Mouse (Mus musculus): ENCODE results near the gene Rfc4.

Rfc4 gene

DNA sequence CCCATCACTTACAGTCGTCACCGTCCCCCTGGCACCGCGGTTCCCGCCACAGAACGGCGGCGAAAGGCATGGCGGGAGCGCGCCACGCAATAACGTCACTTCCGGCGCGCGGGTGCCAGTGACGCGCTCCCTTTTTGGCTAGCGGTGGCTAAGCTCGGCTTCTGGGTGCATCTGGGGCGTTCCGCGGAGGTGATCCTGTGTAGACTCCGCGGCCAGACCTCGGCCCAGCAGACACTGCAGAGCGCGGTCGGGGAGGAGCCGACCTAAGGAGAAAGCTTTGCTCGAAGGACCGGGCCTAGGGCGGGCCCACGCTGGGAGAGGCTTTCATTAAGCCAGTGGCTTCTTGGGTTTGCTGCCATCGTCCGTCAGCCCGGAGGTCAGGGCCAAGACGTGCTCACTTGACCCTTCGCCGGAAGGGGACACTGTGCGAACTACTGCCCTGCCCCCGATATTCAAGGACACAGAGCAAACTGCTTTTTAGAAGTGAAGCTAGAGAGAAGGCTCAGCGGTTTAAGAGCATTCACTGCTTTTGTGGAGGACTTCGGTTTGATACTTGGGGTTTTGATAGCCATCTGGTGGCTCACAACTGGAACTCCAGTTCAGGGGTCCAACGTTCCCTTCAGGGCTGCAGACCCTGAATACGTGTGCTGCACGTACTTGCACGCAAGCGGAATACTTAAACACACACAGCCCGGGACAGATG, at the start of gene Rfc4:
Gene Rfc4 (minus strand): TSS at position 65 of the 703 bp plus-strand sequence.
- in situ Hi-C loops (cut with MboI, MseI): no loop called here

GRCm38 (mm10) chr16:23175956-23176355, 48.4 kb upstream of the Rfc4 start:
- in situ Hi-C loops (cut with MboI, MseI): loop anchor here (5.0 kb wide), 1 partner anchor 51 kb away; no protein-coding TSS in a partner anchor

- in situ Hi-C loops (cut with MboI, MseI): loop anchor here (5.0 kb wide), 3 partner anchors 52 to 97 kb away; no protein-coding TSS in a partner anchor
Observed at GRCm38 (mm10) chr16:23174855-23175254, 47.3 kb upstream of the Rfc4 start.

DNA sequence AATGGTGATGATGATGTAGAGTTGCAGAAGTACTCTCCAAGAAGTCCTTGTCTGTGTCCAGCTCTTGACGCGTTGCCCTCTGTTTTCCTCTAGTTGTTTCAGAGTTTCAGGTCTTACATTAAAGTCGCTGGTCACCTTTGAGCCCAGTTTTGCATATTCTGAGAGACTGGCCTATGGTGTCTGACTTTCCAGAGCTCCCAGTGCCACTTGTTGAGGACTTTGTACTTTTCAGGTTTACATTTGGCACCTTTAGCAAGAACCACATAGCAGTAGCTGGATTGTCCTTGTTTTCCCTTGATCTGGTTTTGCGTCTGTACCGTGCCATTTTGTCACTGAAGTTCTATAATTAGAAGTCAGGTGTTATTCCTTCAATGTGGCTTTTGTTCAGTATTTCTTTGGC, 46.4 kb upstream of the Rfc4 start:
- in situ Hi-C loops (cut with MboI, MseI): loop anchor here (5.0 kb wide), 2 partner anchors 62 to 98 kb away; no protein-coding TSS in a partner anchor

DNA sequence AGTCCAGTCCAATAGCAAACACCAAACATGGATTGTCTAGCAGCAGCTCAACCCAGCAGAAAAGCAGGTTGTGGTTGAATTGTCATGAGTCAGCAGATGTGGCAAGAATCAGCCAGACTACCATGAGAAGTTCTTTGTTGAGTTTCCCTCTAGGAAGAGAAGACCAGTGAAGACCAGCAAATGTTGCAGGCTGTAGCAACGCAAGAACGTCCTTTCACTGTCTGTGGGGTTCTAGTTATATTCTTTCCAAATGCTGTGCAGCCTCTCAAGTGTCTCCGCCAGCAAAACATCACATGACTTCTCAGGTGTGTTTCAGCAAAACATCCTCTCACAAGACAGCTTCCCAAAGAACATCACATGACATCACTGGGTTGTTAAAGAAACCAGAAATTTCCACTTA, 43.3 kb upstream of the Rfc4 start:
- in situ Hi-C loops (cut with MboI, MseI): loop anchor here (5.0 kb wide), 2 partner anchors 59 to 101 kb away; no protein-coding TSS in a partner anchor

- in situ Hi-C loops (cut with MboI, MseI): loop anchor here (10.0 kb wide), 1 partner anchor 238 kb away; no protein-coding TSS in a partner anchor
Observed at GRCm38 (mm10) chr16:23167079-23167478, 39.5 kb upstream of the Rfc4 start.

DNA sequence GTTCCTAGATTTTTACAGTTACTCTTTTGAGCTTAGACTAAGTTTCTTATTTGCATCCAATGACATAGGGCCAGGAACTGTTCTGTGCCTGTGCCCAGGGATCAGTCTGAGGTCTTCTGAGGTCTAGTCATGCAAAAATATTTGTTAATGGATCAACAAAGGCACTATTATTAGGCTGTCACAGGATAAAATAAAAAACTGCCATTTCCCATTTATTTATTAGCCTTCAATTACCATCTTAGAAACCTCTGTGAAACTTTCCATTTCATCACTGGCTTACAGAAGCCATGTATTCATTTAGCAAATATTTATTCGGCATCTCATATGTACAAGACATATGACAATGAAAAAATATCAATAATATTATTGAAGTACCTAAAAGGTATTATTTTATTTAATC, 39.1 kb upstream of the Rfc4 start:
- in situ Hi-C loops (cut with MboI, MseI): loop anchor here (10.0 kb wide), 1 partner anchor 238 kb away; no protein-coding TSS in a partner anchor

DNA sequence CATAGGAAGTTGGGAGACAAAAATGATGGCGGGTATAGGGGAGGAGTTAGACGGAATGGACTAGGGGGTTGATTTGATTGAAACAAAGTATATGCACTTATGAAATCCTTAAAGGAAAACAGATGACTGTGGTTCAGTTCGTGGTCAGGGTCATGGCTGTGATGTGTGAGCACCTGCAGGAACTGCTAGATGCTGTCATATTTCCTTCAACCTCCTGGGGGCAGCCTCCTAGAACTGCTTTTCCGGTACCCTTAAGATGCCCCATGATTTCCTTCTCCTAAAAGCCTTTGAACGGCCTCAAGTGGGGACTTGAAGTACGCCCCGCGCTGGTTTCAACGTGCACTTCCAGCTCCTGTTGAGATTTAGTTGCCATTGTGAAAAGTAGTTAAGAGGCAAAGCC, 37.9 kb upstream of the Rfc4 start:
- in situ Hi-C loops (cut with MboI, MseI): loop anchor here (10.0 kb wide), 1 partner anchor 239 kb away; no protein-coding TSS in a partner anchor

DNA sequence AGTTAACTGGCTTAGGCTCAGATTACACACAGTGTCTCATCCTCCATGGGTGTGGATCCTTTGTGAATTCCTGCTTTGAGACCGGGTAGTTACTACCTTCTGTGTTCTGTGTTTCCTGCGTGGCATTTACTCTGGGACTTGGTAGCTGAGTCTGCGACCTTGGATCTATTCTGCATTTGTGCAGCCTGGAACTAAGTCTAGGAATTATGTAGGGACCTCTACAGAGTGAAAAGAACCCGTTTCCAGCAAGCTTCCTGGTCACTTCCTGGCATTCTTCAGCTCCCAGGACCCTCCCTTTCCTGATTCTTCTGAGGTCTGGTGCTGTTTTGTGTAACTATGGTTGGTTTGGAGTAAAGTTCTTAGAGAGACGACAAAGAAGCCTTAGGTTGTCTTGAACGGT, 36.9 kb upstream of the Rfc4 start:
- in situ Hi-C loops (cut with MboI, MseI): loop anchor here (10.0 kb wide), 1 partner anchor 240 kb away; no protein-coding TSS in a partner anchor

DNA sequence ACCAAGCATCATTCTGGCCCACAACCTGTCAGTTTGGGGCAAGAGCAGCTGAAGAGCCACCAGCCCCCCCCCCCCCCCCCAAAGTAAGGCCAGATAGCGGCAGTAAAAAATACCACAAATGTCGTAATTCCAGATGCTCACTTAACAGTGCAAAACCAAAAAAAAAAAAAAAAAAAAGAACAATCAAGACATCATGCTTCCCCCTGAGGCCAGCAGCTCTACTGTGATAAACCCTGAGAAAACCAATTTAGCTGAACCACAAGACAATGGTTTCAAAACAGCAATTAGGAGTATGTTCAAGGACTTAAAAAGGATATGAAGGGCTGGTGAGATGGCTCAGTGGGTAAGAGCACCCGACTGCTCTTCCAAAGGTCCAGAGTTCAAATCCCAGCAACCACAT, 34.6 kb upstream of the Rfc4 start:
- in situ Hi-C loops (cut with MboI, MseI): loop anchor here (10.0 kb wide), 1 partner anchor 243 kb away; no protein-coding TSS in a partner anchor

DNA sequence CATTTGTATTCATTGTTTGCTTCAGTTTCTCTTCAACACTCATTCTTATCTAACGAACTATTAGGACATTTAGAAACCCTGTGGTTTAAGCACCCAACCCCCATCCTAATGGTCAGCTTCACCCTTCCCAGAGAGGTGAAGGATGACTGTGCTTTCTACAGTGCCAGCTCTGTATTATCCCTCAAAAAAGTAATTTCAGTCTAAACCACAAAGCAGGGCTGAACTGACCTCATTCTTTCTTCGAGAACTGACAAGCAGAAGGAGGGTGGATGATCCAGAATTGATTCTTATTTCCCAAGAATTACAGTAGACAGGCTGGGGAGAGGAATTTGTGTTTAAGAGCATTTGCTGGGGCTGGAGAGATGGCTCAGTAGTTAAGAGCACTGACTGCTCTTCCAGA, 32.2 kb upstream of the Rfc4 start:
- in situ Hi-C loops (cut with MboI, MseI): loop anchor here (10.0 kb wide), 2 partner anchors 245 to 1795 kb away; no protein-coding TSS in a partner anchor

DNA sequence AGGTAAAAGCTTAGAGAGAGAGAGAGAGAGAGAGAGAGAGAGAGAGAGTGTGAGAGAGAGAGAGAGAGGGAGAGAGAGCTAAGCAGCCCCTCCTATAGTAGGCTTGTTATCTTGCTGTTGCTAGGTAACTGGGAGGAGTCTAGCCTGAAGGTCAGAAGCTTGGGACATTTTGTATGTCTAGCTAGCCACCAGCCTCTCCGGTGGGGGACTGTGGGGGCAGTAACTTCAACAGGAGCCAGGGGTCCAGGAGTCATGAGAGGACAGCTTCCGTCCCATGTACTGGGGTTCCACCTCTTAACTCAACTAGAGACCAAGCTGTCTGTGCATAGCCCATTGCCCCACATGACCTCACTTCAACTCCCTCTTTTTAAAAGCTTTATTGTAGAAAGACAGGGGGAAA, 31.4 kb upstream of the Rfc4 start:
- in situ Hi-C loops (cut with MboI, MseI): loop anchor here (10.0 kb wide), 1 partner anchor 1794 kb away; no protein-coding TSS in a partner anchor

GRCm38 (mm10) chr16:23158292-23158691, 30.8 kb upstream of the Rfc4 start:
- in situ Hi-C loops (cut with MboI, MseI): loop anchor here (10.0 kb wide), 1 partner anchor 1793 kb away; no protein-coding TSS in a partner anchor

GRCm38 (mm10) chr16:23157013-23157412, 29.5 kb upstream of the Rfc4 start:
- in situ Hi-C loops (cut with MboI, MseI): loop anchor here (10.0 kb wide), 1 partner anchor 1792 kb away; no protein-coding TSS in a partner anchor

- in situ Hi-C loops (cut with MboI, MseI): loop anchor here (10.0 kb wide), 1 partner anchor 1789 kb away; no protein-coding TSS in a partner anchor
Observed at GRCm38 (mm10) chr16:23154261-23154660, 26.7 kb upstream of the Rfc4 start.

DNA sequence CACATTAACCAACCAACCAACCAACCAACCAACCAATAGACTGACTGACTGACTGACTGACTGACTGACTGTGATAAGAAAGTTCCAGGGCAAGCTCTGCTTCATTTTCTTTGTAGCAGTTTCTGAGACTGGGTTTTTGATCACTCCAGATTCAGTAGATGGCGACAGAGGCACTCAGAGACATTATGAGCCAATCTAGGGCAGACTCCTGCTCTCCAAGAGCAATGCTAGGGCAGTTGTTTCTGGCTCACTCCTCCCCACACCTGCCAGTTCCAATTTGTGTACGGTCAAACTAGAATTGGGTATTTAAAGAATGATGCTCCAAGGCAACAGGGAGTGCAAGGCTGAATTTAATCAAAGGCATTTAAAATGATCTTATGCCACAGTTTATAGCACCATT, 23.9 kb upstream of the Rfc4 start:
- in situ Hi-C loops (cut with MboI, MseI): loop anchor here (10.0 kb wide), 1 partner anchor 1787 kb away; no protein-coding TSS in a partner anchor

DNA sequence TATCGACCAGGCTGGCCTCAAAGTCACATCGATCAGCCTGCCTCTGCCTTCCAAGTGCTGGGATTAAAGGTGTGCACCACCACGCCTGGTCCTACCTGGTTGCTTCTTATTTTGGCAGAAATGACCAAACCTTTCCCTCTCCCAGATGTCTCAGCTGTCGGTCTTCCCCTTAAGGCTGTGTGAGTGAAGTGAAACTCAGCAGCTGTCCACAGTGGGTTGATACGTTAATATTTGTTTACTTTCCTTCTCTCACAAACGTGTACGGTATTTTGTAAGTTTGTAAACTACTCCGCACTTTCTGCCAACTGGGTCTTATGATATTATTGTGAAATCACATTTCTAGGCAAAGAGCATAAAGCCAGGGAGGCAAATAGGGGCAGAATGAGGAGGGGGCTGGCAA, 21.9 kb upstream of the Rfc4 start:
- in situ Hi-C loops (cut with MboI, MseI): no loop called here

DNA sequence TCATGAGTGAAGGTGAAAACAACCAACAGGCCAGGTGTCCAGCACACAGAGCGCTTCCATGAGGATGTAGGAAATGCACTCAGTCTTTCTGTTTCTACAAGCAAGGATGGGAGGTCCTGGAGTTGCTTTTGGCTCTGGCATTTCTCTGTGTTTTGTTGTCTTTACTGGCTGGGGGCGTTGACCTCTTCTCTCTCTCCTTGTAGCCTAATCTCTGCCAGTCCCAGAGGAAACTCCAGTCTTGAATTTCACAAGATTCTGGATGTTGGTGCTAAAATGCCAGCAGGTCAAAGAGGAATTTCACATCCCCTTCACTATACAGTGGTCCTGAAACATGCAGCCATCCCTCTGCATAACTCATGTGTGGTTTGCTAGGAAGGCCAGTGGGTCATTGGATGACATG, 21.4 kb upstream of the Rfc4 start:
- in situ Hi-C loops (cut with MboI, MseI): no loop called here

DNA sequence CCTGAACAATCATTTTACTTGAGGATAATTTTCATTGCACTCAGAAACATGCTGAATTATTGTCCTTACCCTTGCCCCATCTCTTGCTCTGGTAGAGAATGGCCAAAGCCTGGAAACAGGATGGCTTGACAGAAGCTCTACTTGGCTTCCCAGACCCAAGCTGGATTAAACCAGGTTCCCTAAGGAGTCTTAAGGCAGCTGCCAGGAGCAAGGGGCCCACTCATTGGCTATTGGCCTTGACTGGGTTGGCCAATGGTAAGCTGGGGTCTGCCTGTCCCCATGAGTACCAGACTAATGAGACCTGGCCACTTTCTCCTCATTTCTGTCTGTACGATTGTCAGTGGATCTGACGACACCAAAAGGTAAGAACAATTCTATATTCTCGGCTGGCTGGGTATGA, 18.7 kb upstream of the Rfc4 start, which contains the start of gene Adipoq:
Gene Adipoq (plus strand): TSS at position 257 of the 400 bp plus-strand sequence.
- in situ Hi-C loops (cut with MboI, MseI): no loop called here

DNA sequence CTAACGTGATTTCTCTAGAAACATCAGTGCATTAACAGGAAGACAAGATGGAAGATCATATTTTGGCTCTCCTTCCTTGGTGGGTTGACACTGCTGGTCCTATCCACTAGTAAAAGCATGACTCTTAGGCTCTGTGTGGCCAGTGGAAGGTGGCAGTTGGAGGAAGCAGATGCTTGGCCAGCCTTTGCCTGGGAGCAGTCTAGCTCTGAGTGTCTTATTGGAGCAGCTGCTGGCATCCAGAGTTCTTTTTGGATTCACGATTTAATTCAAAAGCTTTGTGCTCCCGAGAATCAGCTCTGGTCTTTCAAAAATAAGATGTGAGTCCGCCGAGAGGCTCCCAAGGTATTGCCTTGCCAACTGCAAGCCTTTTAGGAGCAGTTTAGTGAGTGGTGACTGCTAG, 17.7 kb upstream of the Rfc4 start:
- in situ Hi-C loops (cut with MboI, MseI): no loop called here

- in situ Hi-C loops (cut with MboI, MseI): no loop called here
Observed at GRCm38 (mm10) chr16:23144326-23144725, 16.8 kb upstream of the Rfc4 start.

- in situ Hi-C loops (cut with MboI, MseI): no loop called here
Observed at GRCm38 (mm10) chr16:23140911-23141310, 13.4 kb upstream of the Rfc4 start.
